Mouse (Mus musculus) liver, embryonic 11.5 days (tissue): ENCODE measurements around the gene Arhgap27. TPM values are rescaled to one million over a fixed set of nuclear protein-coding genes. Genes with fewer than 3 reads are reported as not detected.

ENCODE experiments used
- ATAC-seq: fragments of 200-750 bp; cut with Nextera tagmentation; replicated peaks from 2 replicates; pipeline ENCODE4 v1.8.0; 2017; ENCODE audit warnings: moderate number of reproducible peaks, mild to moderate bottlenecking, moderate TSS enrichment, moderate library complexity; ENCODE audit not compliant: low FRiP score
- DNase-seq: peaks from one replicate; pipeline ENCODE4 v3.0.0-alpha.2; 2017; ENCODE audit warnings: low spot score
- H3K27ac ChIP-seq: fragments of 300-500 bp; sonication (generic); 2 replicates; pipeline ENCODE4 v1.5.1; 2014; ENCODE audit warnings: mild to moderate bottlenecking, low read depth, low read length, control low read depth
- H3K27me3 ChIP-seq: fragments of 300-500 bp; sonication (generic); replicated peaks from 2 replicates; pipeline ENCODE4 v1.6.1; 2014; ENCODE audit warnings: low read length, mixed read lengths; ENCODE audit not compliant: control insufficient read depth, insufficient read depth
- H3K36me3 ChIP-seq: fragments of 300-500 bp; sonication (generic); 2 replicates; pipeline ENCODE4 v1.6.1; 2014; ENCODE audit warnings: mild to moderate bottlenecking, low read length, moderate library complexity, mixed read lengths; ENCODE audit not compliant: control insufficient read depth, insufficient read depth
- H3K4me1 ChIP-seq: fragments of 300-500 bp; sonication (generic); replicated peaks from 2 replicates; pipeline ENCODE4 v1.6.1; 2014; ENCODE audit warnings: low read length, mixed read lengths; ENCODE audit not compliant: control insufficient read depth, insufficient read depth
- H3K4me2 ChIP-seq: fragments of 300-500 bp; sonication (generic); 2 replicates; pipeline ENCODE4 v1.6.1; 2014; ENCODE audit warnings: mild to moderate bottlenecking, control low read depth, moderate library complexity
- H3K4me3 ChIP-seq: fragments of 300-500 bp; sonication (generic); 2 replicates; pipeline ENCODE4 v1.5.1; 2014; ENCODE audit warnings: low read depth, low read length, control low read depth
- H3K9ac ChIP-seq: fragments of 300-500 bp; sonication (generic); 2 replicates; pipeline ENCODE4 v1.6.1; 2014; ENCODE audit warnings: low read depth, low read length, control low read depth
- H3K9me3 ChIP-seq: fragments of 300-500 bp; sonication (generic); 2 replicates; pipeline ENCODE4 v1.6.1; 2016; ENCODE audit warnings: low read length, inconsistent platforms, mixed read lengths; ENCODE audit not compliant: control insufficient read depth
- WGBS: fragments of 180-500 bp; shearing (Covaris S2); extraction: QIAGEN DNeasy Blood & Tissue Kit; methylation state at CpG from one replicate; pipeline ENCODE4 v1.1.7; 2014; 5-methylcytosine and 5-hydroxymethylcytosine counted together
- polyA plus RNA-seq: library from polyadenylated mRNA; unstranded; fragments of >200 nt; fragmentation: Nextera tagmentation; extraction: Ambion mirVana; gene quantifications from 2 replicates; pipeline ENCODE4 v1.2.1, GENCODE M21; 2014

Arhgap27 gene
- polyA plus RNA-seq, 1 experiment from 2014 or later = 5.1 TPM

DNA sequence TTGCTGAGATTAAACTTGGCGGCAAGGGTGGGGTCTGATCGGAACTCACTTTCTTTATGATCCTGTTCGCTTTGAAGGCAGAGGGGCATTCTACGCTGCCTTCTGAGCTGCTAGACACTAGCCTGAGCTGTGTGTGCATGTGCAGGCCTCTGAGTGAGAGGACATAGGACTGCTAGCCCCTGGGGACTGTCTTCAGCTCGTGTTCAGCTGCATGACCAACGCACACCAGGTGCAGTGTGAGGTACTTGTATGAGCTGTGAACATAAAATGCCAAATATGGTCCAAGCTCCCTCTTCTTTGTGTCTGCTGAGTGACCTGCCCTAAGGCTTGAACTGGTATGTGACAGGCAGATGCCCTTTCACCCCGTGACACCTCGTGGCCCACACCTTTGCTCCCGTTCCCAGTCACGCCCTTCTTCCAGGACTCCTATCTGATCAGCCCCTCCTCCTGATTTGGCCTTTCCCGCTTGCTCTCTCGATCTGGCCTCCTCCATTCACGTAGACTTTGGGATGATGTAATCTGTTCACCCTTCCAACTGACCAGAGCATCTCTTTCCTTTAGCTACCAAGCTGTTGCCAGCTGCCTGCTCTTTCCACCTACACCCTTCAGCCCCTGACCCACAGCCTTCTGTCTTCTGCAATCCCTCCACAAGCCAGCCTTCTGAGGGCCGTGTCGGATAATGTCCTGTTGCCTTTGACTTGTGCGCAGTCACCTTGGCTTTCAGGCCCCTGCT is 6.4 kb downstream of the Arhgap27 start:
- H3K9ac ChIP-seq = no peak overlapping the region
- H3K27me3 ChIP-seq = peaks cover 42% of the 10 kb centered on the region
- no peak for DNase-seq
- whole genome bisulfite sequencing = 75% methylated on average over 16 of the region's 16 CpGs
- no peaks in the 10 kb centered on the region for H3K36me3 ChIP-seq
- H3K9me3 ChIP-seq = no peaks in the 10 kb centered on the region
- H3K4me1 ChIP-seq = peaks cover 12% of the 10 kb centered on the region
- ATAC-seq = no peak
- no peak overlapping the region for H3K4me2 ChIP-seq
- no peak overlapping the region for H3K27ac ChIP-seq
- no peak overlapping the region for H3K4me3 ChIP-seq

DNA sequence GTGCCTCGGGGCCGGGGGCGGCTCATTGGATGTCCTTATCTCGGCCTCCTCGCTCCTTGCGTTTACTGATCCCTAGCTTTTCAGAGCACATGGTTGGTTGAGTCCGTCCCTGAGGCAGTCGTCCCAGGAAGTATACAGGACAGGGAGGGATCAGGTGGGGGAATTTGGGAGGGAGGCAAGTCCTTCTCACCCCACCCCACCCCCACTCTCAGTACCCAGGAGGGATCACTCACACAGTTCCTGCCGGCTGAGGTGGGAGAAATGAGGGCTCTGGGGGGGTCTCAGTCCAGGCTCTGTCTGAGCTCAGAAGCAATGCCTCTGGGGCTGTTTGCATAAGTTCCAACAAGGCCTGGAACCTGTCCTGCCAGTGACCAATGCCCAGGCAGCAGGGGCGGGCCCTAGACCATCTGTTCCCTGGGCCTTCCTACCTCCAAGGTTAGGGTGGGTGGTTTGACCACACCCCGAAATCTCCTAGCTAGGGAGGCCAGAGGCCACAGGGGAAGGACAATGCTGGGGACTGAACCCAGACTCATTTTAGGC is 7.4 kb downstream of the Arhgap27 start:
- no peak for ATAC-seq

DNA sequence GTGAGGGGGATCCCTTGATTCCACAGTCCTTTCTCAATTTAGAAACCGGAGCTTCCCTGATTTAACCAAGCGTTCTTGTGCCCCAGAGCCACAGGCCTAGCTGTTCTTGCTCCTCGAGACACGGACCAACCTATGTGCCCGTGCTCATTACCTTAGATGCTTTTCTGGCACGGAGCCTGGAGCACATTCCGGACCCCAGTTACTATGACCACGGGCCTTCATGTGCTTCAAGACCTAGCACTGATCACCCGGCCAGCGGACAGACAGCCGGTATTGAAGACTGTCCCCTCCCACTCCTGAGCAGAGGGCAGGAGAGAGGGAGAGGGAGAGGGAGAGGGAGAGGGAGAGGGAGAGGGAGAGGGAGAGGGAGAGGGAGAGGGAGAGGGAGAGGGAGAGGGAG is 8.2 kb downstream of the Arhgap27 start:
- H3K27ac ChIP-seq = no peak overlapping the region
- H3K4me3 ChIP-seq = no peak overlapping the region
- H3K9ac ChIP-seq = no peak overlapping the region
- H3K9me3 ChIP-seq = no peaks in the 10 kb centered on the region
- no peaks in the 10 kb centered on the region for H3K36me3 ChIP-seq
- peaks cover 24% of the 10 kb centered on the region for H3K27me3 ChIP-seq
- no peak for DNase-seq
- no peak for ATAC-seq
- peaks cover 2% of the 10 kb centered on the region for H3K4me1 ChIP-seq
- 0 out of 2 replicates have a peak overlapping the region, but pooled peaks have one; percentile 17 for H3K4me2 ChIP-seq
- 42% methylated on average over 11 of the region's 11 CpGs for WGBS

More for the DNA sequence above, 7.4 kb downstream of the Arhgap27 start:
- no peak overlapping the region for H3K27ac ChIP-seq
- peak overlapping the region; percentile 49 for H3K4me2 ChIP-seq
- H3K9me3 ChIP-seq = no peaks in the 10 kb centered on the region
- H3K36me3 ChIP-seq = no peaks in the 10 kb centered on the region
- peaks cover 3% of the 10 kb centered on the region for H3K4me1 ChIP-seq
- WGBS = 37% methylated on average over 11 of the region's 11 CpGs
- no peak overlapping the region for H3K9ac ChIP-seq
- peak overlapping the region; percentile 27; the same call in 1 of the 2 replicates for H3K4me3 ChIP-seq
- H3K27me3 ChIP-seq = peaks cover 32% of the 10 kb centered on the region
- no peak for DNase-seq

DNA sequence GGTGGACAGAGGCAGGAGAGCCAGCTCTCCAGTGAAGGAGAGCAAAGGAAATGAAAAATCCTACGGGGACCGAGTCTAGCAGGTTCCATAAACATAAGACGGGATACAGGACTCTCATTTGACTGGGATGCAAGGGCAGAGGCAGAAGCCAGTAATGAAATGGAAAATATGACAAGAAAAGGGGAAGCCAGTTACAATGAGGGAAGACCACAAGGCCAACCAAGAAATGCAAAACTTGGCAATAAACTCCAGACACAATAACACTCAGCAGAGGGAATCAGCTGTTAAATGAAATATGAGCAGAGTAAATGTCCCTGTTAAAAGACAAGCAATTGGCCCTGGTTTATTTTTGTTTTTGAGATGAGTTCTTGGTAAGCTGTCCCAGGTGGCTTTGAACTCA is 9.5 kb downstream of the Arhgap27 start:
- Histone ChIP-seq H3K36me3 (no peaks in the 10 kb centered on the region), H3K4me2 (no peak overlapping the region), H3K27me3 (peaks cover 14% of the 10 kb centered on the region), H3K9me3 (no peaks in the 10 kb centered on the region), H3K9ac (no peak overlapping the region), H3K4me1 (no peaks in the 10 kb centered on the region; the same call in 1 of the 2 replicates), H3K4me3 (no peak overlapping the region), H3K27ac (no peak overlapping the region)
- ATAC-seq (no peak), DNase-seq (no peak)
- 85% methylated on average over 3 of the region's 3 CpGs for WGBS

DNA sequence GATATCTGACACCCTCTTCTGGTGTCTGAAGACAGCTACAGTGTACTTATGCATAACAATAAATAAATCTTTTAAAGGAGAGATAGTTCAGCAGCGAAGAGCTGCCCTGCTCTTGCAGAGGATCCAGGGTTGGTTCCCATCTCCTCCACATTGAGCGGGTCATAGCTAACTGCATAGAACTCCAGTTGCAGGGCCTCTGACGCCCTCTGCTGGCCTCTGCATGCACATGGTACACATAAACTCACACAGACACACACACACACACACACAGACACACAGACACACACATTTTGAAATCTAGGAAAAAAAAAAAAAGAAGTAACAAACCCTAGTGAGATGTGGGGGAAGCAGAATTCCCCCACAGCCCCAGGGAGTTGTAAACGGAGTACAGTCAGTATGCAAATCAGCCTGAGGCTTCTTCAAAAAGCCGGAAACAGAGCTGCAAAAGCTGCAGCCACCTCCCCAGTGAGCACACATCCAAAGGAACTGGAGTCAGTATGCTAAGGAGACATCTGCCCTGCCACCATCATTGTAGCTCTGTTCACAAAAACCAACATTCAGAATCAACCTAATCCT is 11.2 kb downstream of the Arhgap27 start:
- Histone ChIP-seq H3K36me3 (no peaks in the 10 kb centered on the region), H3K4me3 (no peak overlapping the region), H3K27me3 (0 out of 2 replicates have a peak, but pooled peaks cover 3% of the 10 kb centered on the region), H3K4me1 (no peaks in the 10 kb centered on the region; the same call in 1 of the 2 replicates), H3K9me3 (no peaks in the 10 kb centered on the region), H3K27ac (no peak overlapping the region), H3K9ac (no peak overlapping the region), H3K4me2 (no peak overlapping the region)
- ATAC-seq (no peak), DNase-seq (no peak)
- WGBS = 81% methylated on average over 5 of the region's 5 CpGs

DNA sequence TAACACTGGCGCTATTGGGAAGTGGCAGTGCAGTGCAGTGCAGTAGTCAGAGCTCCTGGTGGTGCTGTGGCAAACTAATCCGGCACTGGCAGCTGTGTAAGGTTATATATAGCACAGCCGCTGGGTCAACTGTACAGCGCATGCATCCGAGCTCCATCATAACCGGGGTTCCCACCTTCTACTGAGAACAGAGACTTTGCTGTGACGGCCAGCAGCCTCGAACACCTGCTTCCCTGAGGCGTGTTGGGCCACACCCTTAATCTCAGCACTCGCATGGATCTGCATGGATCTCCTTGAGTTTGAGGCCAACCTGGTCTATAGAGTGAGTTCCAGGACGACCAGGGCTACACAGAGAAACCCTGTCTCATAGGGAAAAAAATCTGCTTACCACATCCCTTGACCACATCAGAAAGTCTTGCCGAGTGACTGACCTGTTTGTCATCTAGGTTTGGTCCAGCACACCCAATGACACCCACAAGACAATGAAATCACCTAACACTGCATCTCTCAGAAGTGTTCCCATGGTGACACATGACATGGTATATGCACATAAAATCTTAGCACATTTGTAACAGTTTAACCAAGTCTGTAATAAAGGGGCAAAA is 12.7 kb downstream of the Arhgap27 start:
- no peak overlapping the region for H3K4me2 ChIP-seq
- H3K4me3 ChIP-seq = no peak overlapping the region
- no peaks in the 10 kb centered on the region for H3K36me3 ChIP-seq
- DNase-seq (no peak), ATAC-seq (no peak)
- no peaks in the 10 kb centered on the region for H3K9me3 ChIP-seq
- 84% methylated on average over 12 of the region's 12 CpGs for WGBS
- peaks cover 7% of the 10 kb centered on the region; the same call in 1 of the 2 replicates for H3K4me1 ChIP-seq
- H3K27ac ChIP-seq = no peak overlapping the region
- no peak overlapping the region for H3K9ac ChIP-seq
- no peaks in the 10 kb centered on the region for H3K27me3 ChIP-seq

DNA sequence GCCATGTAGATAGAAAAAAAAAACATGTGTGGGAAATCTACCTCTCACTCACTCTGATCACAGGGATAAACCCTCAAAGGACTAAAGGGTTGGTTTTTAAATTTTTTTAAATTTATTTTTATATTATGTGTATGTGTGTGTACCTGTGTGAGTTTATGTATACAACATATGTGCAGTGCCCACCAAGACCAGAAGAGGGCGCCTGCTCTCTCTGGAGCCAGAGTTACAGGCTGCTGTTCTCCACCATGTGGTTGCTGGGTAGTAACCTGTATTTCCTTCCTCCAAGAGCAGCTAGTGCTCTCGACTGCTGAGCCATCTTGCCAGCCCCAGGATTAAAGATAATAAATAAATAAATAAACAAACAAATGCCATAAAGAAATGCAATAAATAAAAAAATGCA is 13.8 kb downstream of the Arhgap27 start:
- no peak overlapping the region for H3K4me2 ChIP-seq
- 76% methylated on average over 2 of the region's 2 CpGs for WGBS
- no peak overlapping the region for H3K27ac ChIP-seq
- peaks cover 7% of the 10 kb centered on the region; the same call in 1 of the 2 replicates for H3K4me1 ChIP-seq
- H3K9me3 ChIP-seq = no peaks in the 10 kb centered on the region
- H3K9ac ChIP-seq = no peak overlapping the region
- H3K27me3 ChIP-seq = no peaks in the 10 kb centered on the region
- no peak for ATAC-seq
- H3K4me3 ChIP-seq = no peak overlapping the region
- no peak for DNase-seq
- H3K36me3 ChIP-seq = no peaks in the 10 kb centered on the region

DNA sequence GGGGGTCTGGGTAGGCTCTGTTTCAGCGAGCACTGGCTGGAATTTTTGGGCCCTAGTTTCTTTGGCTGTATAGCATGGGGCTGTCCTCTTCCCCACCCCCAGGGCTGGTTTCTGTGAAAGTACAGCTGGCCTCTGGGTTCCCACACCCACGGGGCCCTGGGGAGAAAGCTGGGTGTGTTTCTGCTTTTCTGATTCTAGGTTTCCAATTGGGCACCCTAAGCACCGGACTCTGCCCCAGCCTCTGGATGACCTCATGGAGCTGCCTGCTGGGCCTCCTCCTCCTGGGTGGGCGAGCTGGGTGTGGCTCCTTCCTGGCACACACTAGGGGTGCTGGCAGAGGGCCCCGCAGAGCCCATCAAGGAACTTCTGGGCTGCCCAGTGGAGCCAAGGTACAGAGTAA is 16.8 kb downstream of the Arhgap27 start:
- Histone ChIP-seq H3K4me3 (no peak overlapping the region), H3K27me3 (no peaks in the 10 kb centered on the region), H3K9ac (no peak overlapping the region), H3K36me3 (no peaks in the 10 kb centered on the region), H3K9me3 (no peaks in the 10 kb centered on the region), H3K4me2 (no peak overlapping the region), H3K4me1 (peaks cover 7% of the 10 kb centered on the region; the same call in 1 of the 2 replicates), H3K27ac (no peak overlapping the region)
- WGBS = 50% methylated on average over 5 of the region's 5 CpGs
- ATAC-seq (no peak), DNase-seq (no peak)
